Mouse (Mus musculus): ENCODE measurements around the gene Rec114.

- TF ChIP-seq CTCF (IDR thresholded peaks at IDR 0.05; ENCODE audit: low read depth, low read length) (no peak), POLR2A (IDR thresholded peaks at IDR 0.05; ENCODE audit: insufficient read depth, low read length) (no peak)
Observed at GRCm38 (mm10) chr9:58698486-58698885, 45.3 kb downstream of the Rec114 start.

Measured in ES-Bruce4 (cell line).